Mouse (Mus musculus): ENCODE measurements around the gene Pard3.

The Pard3 gene

GRCm38 (mm10) chr8:127552161-127552595 lies 488.5 kb downstream of the Pard3 start:
- DNase-seq (ENCODE audit: low spot score), result no peak

- DNase-seq (ENCODE audit: low spot score), result no peak
Measured at GRCm38 (mm10) chr8:127552836-127553235, 489.1 kb downstream of the Pard3 start.

GRCm38 (mm10) chr8:127553582-127553981 lies 489.9 kb downstream of the Pard3 start:
- DNase-seq (ENCODE audit: low spot score), result no peak

- DNase-seq (ENCODE audit: low spot score), result no peak
Measured at GRCm38 (mm10) chr8:127555795-127556194, 492.1 kb downstream of the Pard3 start.

- no peak for DNase-seq (ENCODE audit: low spot score)
Measured at GRCm38 (mm10) chr8:127556964-127557363, 493.3 kb downstream of the Pard3 start.

- no peak for DNase-seq (ENCODE audit: low spot score)
Measured at GRCm38 (mm10) chr8:127557566-127557965, 493.9 kb downstream of the Pard3 start.

- DNase-seq (ENCODE audit: low spot score), result no peak
Measured at GRCm38 (mm10) chr8:127563634-127564033, 499.9 kb downstream of the Pard3 start.

GRCm38 (mm10) chr8:127564426-127564825 lies 500.7 kb downstream of the Pard3 start:
- DNase-seq (ENCODE audit: low spot score), result no peak

- DNase-seq (ENCODE audit: low spot score), result no peak
Measured at GRCm38 (mm10) chr8:127569212-127569611, 505.5 kb downstream of the Pard3 start.

- no peak for DNase-seq (ENCODE audit: low spot score)
Measured at GRCm38 (mm10) chr8:127570527-127570926, 506.8 kb downstream of the Pard3 start.

GRCm38 (mm10) chr8:127572493-127572892 lies 508.8 kb downstream of the Pard3 start:
- DNase-seq (ENCODE audit: low spot score), result no peak

- no peak for DNase-seq (ENCODE audit: low spot score)
Measured at GRCm38 (mm10) chr8:127576657-127577056, 513.0 kb downstream of the Pard3 start.

GRCm38 (mm10) chr8:127577656-127578055 lies 514.0 kb downstream of the Pard3 start:
- no peak for DNase-seq (ENCODE audit: low spot score)

- no peak for DNase-seq (ENCODE audit: low spot score)
Measured at GRCm38 (mm10) chr8:127579436-127579835, 515.7 kb downstream of the Pard3 start.

GRCm38 (mm10) chr8:127583429-127583828 lies 519.7 kb downstream of the Pard3 start:
- no peak for DNase-seq (ENCODE audit: low spot score)

GRCm38 (mm10) chr8:127585618-127586017 lies 521.9 kb downstream of the Pard3 start:
- no peak for DNase-seq (ENCODE audit: low spot score)

GRCm38 (mm10) chr8:127586681-127587080 lies 523.0 kb downstream of the Pard3 start:
- DNase-seq (ENCODE audit: low spot score), result no peak

GRCm38 (mm10) chr8:127588313-127588712 lies 524.6 kb downstream of the Pard3 start:
- no peak for DNase-seq (ENCODE audit: low spot score)

- DNase-seq (ENCODE audit: low spot score), result peak; percentile 14
Measured at GRCm38 (mm10) chr8:127589291-127589690, 525.6 kb downstream of the Pard3 start.

- no peak for DNase-seq (ENCODE audit: low spot score)
Measured at GRCm38 (mm10) chr8:127590674-127591186, 527.0 kb downstream of the Pard3 start.

GRCm38 (mm10) chr8:127592648-127593574 lies 529.2 kb downstream of the Pard3 start:
- no peak for DNase-seq (ENCODE audit: low spot score)

GRCm38 (mm10) chr8:127600641-127601040 lies 536.9 kb downstream of the Pard3 start:
- DNase-seq (ENCODE audit: low spot score), result no peak

GRCm38 (mm10) chr8:127603062-127603461 lies 539.4 kb downstream of the Pard3 start:
- no peak for DNase-seq (ENCODE audit: low spot score)

Measured in spleen, adult 12 weeks (tissue).